Mouse (Mus musculus): ENCODE results near the gene Oxsm. TPM values are rescaled to one million over a fixed set of nuclear protein-coding genes. Genes with fewer than 3 reads are reported as not detected.
A peak's percentile ranks its signal among the peaks of the same experiment; 100 is the strongest.

Gene Oxsm
- polyA plus RNA-seq, 1 experiment from 2014 or later, result 4.2 TPM

DNA sequence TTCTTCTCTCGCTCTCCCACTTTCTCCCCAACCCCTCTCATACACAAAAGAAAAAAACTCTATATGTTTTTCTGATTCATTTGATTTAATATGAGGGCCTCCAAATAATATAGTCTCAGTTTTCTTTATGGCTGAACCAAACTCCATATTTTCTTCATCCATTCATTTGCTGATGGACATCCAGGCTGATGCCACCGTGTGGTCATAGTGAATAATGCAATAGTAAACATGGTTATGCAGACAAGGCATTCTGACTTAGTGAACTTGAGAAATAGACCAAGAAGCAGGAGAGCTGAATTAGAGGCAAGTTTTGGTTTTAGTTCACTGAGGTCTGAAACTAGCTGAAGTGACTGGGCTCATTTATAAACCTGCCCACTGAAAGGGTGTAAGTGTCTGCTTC lies 30.6 kb downstream of the Oxsm start:
- no peak overlapping the region for H3K9ac ChIP-seq (ENCODE audit: low read length)

DNA sequence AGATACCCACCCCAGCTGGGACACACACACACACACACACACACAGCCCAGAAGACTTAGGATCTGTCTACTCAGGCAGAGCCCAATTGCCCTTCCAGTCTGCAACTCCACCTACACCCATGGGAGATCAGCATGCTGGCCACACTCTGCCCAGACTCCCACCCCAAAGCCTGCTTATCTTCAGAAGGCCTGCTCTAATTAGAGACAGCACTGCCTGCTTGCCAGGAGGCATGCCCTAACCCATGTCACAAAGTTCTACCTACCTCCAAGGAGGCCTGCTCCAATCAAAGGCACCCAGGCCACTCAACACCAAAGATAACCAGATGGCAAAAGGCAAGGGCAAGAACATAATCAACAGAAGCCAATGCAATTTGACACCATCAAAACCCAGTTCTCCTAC lies 41.9 kb downstream of the Oxsm start:
- H3K27me3 ChIP-seq (ENCODE audit: control insufficient read depth, insufficient read depth, low read length), result no peaks in the 10 kb centered on the region
- H3K9ac ChIP-seq (ENCODE audit: low read length), result no peak overlapping the region
- H3K36me3 ChIP-seq (ENCODE audit: control insufficient read depth, insufficient read depth, low read length), result no peaks in the 10 kb centered on the region
- H3K27ac ChIP-seq (ENCODE audit: low read length), result no peak overlapping the region
- no peak overlapping the region for H3K4me3 ChIP-seq (replicated peaks; ENCODE audit: low read length)
- no peak for ATAC-seq (ENCODE audit: insufficient read depth, low FRiP score)
- no peak overlapping the region for H3K4me2 ChIP-seq (ENCODE audit: low read depth, low read length)
- no peaks in the 10 kb centered on the region for H3K4me1 ChIP-seq (ENCODE audit: control insufficient read depth, insufficient read depth, low read length)
- no peaks in the 10 kb centered on the region for H3K9me3 ChIP-seq (replicated peaks; ENCODE audit: control insufficient read depth, low read length)

More for the DNA sequence above, 30.6 kb downstream of the Oxsm start:
- Histone ChIP-seq H3K27me3 (ENCODE audit: control insufficient read depth, insufficient read depth, low read length) (no peaks in the 10 kb centered on the region), H3K4me2 (ENCODE audit: low read depth, low read length) (no peak overlapping the region), H3K27ac (ENCODE audit: low read length) (no peak overlapping the region), H3K4me1 (ENCODE audit: control insufficient read depth, insufficient read depth, low read length) (no peaks in the 10 kb centered on the region), H3K4me3 (replicated peaks; ENCODE audit: low read length) (no peak overlapping the region), H3K9me3 (replicated peaks; ENCODE audit: control insufficient read depth, low read length) (no peaks in the 10 kb centered on the region), H3K36me3 (ENCODE audit: control insufficient read depth, insufficient read depth, low read length) (no peaks in the 10 kb centered on the region)
- 58% methylated on average over 2 of the region's 2 CpGs for WGBS
- ATAC-seq (ENCODE audit: insufficient read depth, low FRiP score), result no peak

- Histone ChIP-seq H3K27ac (ENCODE audit: low read length) (no peak overlapping the region), H3K4me3 (replicated peaks; ENCODE audit: low read length) (no peak overlapping the region), H3K27me3 (ENCODE audit: control insufficient read depth, insufficient read depth, low read length) (no peaks in the 10 kb centered on the region), H3K4me1 (ENCODE audit: control insufficient read depth, insufficient read depth, low read length) (no peaks in the 10 kb centered on the region), H3K36me3 (ENCODE audit: control insufficient read depth, insufficient read depth, low read length) (no peaks in the 10 kb centered on the region), H3K9ac (ENCODE audit: low read length) (no peak overlapping the region), H3K9me3 (replicated peaks; ENCODE audit: control insufficient read depth, low read length) (no peaks in the 10 kb centered on the region), H3K4me2 (ENCODE audit: low read depth, low read length) (no peak overlapping the region)
- 25% methylated on average over 3 of the region's 3 CpGs for WGBS
- no peak for ATAC-seq (ENCODE audit: insufficient read depth, low FRiP score)
These were observed 47.9 kb downstream of the Oxsm start for GRCm38 (mm10) chr14:16201673-16202072.

DNA sequence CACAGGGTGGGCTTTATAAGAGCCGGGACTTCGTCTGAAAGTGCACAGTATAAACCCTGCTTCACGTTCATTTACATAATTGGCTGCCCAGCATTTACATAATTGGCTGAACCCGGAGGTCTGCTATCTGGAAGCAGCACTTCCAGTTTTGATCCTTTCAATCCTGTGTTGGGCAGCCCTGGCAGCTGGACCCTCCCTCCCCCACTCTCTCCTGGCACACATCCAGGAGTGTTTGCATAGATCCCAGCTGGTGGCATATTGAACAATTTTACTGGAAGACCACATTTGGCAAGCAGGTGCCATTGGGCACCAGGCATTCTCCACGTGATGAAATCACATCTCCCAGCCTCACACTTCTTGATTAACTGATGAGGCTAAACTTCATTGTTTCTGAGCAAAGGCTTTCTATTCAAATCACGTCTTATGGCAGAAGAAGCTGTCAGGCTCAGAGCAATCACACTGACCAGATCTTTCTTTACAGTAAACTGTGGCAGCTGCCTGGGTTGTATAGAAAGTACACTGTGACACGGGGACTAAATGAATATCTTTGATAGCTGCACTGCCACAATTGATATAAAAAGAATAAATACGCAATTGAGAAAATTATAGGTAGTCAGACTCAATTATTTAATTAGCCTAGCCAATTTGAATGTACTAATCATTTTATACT lies 48.5 kb downstream of the Oxsm start:
- ATAC-seq (ENCODE audit: insufficient read depth, low FRiP score), result peak; percentile 50
- Histone ChIP-seq H3K27ac (ENCODE audit: low read length) (no peak overlapping the region), H3K9ac (ENCODE audit: low read length) (no peak overlapping the region), H3K9me3 (replicated peaks; ENCODE audit: control insufficient read depth, low read length) (no peaks in the 10 kb centered on the region), H3K4me1 (ENCODE audit: control insufficient read depth, insufficient read depth, low read length) (no peaks in the 10 kb centered on the region), H3K4me3 (replicated peaks; ENCODE audit: low read length) (no peak overlapping the region), H3K4me2 (ENCODE audit: low read depth, low read length) (0 out of 2 replicates have a peak overlapping the region, but pooled peaks have one; percentile 15), H3K27me3 (ENCODE audit: control insufficient read depth, insufficient read depth, low read length) (no peaks in the 10 kb centered on the region), H3K36me3 (ENCODE audit: control insufficient read depth, insufficient read depth, low read length) (no peaks in the 10 kb centered on the region)
- WGBS, result 36% methylated on average over 8 of the region's 8 CpGs

GRCm38 (mm10) chr14:16200220-16200912 lies 49.2 kb downstream of the Oxsm start:
- H3K4me2 ChIP-seq (ENCODE audit: low read depth, low read length), result peak overlapping the region; percentile 15; the same call in 1 of the 2 replicates

DNA sequence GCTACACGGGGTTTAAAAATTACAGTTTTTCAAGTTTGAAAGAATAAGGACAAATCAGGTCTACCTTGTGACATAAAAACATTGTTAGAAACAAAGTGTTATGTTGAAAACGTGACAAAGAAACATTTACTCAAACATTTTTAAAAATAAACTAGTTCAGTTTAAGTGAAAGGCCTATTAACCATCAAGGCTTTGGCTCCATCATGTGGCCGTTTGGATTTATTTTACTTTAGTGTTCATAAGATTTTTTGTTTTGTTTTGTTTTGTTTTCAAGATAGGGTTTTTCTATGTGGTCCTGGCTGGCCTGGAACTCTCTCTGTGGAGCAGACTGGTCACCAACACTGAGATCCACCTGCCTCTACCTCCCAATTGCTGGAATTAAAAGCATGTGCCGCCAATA lies 53.1 kb downstream of the Oxsm start:
- no peak overlapping the region for H3K9ac ChIP-seq (ENCODE audit: low read length)
- H3K27ac ChIP-seq (ENCODE audit: low read length), result no peak overlapping the region
- H3K4me1 ChIP-seq (ENCODE audit: control insufficient read depth, insufficient read depth, low read length), result no peaks in the 10 kb centered on the region
- no peaks in the 10 kb centered on the region for H3K27me3 ChIP-seq (ENCODE audit: control insufficient read depth, insufficient read depth, low read length)
- no peak overlapping the region for H3K4me2 ChIP-seq (ENCODE audit: low read depth, low read length)
- H3K4me3 ChIP-seq (replicated peaks; ENCODE audit: low read length), result no peak overlapping the region
- no peaks in the 10 kb centered on the region for H3K9me3 ChIP-seq (replicated peaks; ENCODE audit: control insufficient read depth, low read length)
- no peaks in the 10 kb centered on the region for H3K36me3 ChIP-seq (ENCODE audit: control insufficient read depth, insufficient read depth, low read length)
- no peak for ATAC-seq (ENCODE audit: insufficient read depth, low FRiP score)
- WGBS, result 46% methylated on average over 4 of the region's 4 CpGs

More at GRCm38 (mm10) chr14:16200220-16200912, 49.2 kb downstream of the Oxsm start:
- no peak overlapping the region for H3K9ac ChIP-seq (ENCODE audit: low read length)
- H3K27ac ChIP-seq (ENCODE audit: low read length), result no peak overlapping the region
- H3K4me1 ChIP-seq (ENCODE audit: control insufficient read depth, insufficient read depth, low read length), result no peaks in the 10 kb centered on the region
- WGBS, result 50% methylated on average over 6 of the region's 6 CpGs
- H3K9me3 ChIP-seq (replicated peaks; ENCODE audit: control insufficient read depth, low read length), result no peaks in the 10 kb centered on the region
- H3K4me3 ChIP-seq (replicated peaks; ENCODE audit: low read length), result no peak overlapping the region
- no peaks in the 10 kb centered on the region for H3K36me3 ChIP-seq (ENCODE audit: control insufficient read depth, insufficient read depth, low read length)
- no peaks in the 10 kb centered on the region for H3K27me3 ChIP-seq (ENCODE audit: control insufficient read depth, insufficient read depth, low read length)
- ATAC-seq (ENCODE audit: insufficient read depth, low FRiP score), result no peak

- H3K27me3 ChIP-seq (ENCODE audit: control insufficient read depth, insufficient read depth, low read length), result no peaks in the 10 kb centered on the region
- H3K36me3 ChIP-seq (ENCODE audit: control insufficient read depth, insufficient read depth, low read length), result no peaks in the 10 kb centered on the region
- H3K4me3 ChIP-seq (replicated peaks; ENCODE audit: low read length), result no peak overlapping the region
- no peaks in the 10 kb centered on the region for H3K9me3 ChIP-seq (replicated peaks; ENCODE audit: control insufficient read depth, low read length)
- no peak overlapping the region for H3K9ac ChIP-seq (ENCODE audit: low read length)
- ATAC-seq (ENCODE audit: insufficient read depth, low FRiP score), result no peak
- no peak overlapping the region for H3K27ac ChIP-seq (ENCODE audit: low read length)
- no peaks in the 10 kb centered on the region for H3K4me1 ChIP-seq (ENCODE audit: control insufficient read depth, insufficient read depth, low read length)
- 49% methylated on average over 1 of the region's 1 CpGs for WGBS
- no peak overlapping the region for H3K4me2 ChIP-seq (ENCODE audit: low read depth, low read length)
These were observed 54.1 kb downstream of the Oxsm start for GRCm38 (mm10) chr14:16195486-16195885.

GRCm38 (mm10) chr14:16194125-16194524 lies 55.5 kb downstream of the Oxsm start:
- Histone ChIP-seq H3K4me3 (replicated peaks; ENCODE audit: low read length) (no peak overlapping the region), H3K9me3 (replicated peaks; ENCODE audit: control insufficient read depth, low read length) (no peaks in the 10 kb centered on the region), H3K27ac (ENCODE audit: low read length) (no peak overlapping the region), H3K4me1 (ENCODE audit: control insufficient read depth, insufficient read depth, low read length) (no peaks in the 10 kb centered on the region), H3K27me3 (ENCODE audit: control insufficient read depth, insufficient read depth, low read length) (no peaks in the 10 kb centered on the region), H3K36me3 (ENCODE audit: control insufficient read depth, insufficient read depth, low read length) (no peaks in the 10 kb centered on the region), H3K9ac (ENCODE audit: low read length) (no peak overlapping the region), H3K4me2 (ENCODE audit: low read depth, low read length) (no peak overlapping the region)
- WGBS, result 71% methylated on average over 1 of the region's 1 CpGs
- ATAC-seq (ENCODE audit: insufficient read depth, low FRiP score), result no peak

GRCm38 (mm10) chr14:16189142-16189541 lies 60.5 kb downstream of the Oxsm start:
- H3K4me1 ChIP-seq (ENCODE audit: control insufficient read depth, insufficient read depth, low read length), result no peaks in the 10 kb centered on the region
- ATAC-seq (ENCODE audit: insufficient read depth, low FRiP score), result no peak
- no peak overlapping the region for H3K4me2 ChIP-seq (ENCODE audit: low read depth, low read length)
- H3K9me3 ChIP-seq (replicated peaks; ENCODE audit: control insufficient read depth, low read length), result no peaks in the 10 kb centered on the region
- WGBS, result 56% methylated on average over 1 of the region's 1 CpGs
- no peaks in the 10 kb centered on the region for H3K27me3 ChIP-seq (ENCODE audit: control insufficient read depth, insufficient read depth, low read length)
- no peaks in the 10 kb centered on the region for H3K36me3 ChIP-seq (ENCODE audit: control insufficient read depth, insufficient read depth, low read length)
- no peak overlapping the region for H3K27ac ChIP-seq (ENCODE audit: low read length)
- no peak overlapping the region for H3K9ac ChIP-seq (ENCODE audit: low read length)
- H3K4me3 ChIP-seq (replicated peaks; ENCODE audit: low read length), result no peak overlapping the region

Measured in stomach, embryonic 16.5 days (tissue).